Mouse (Mus musculus) intestine, postnatal 0 days (tissue): ENCODE data around the gene Trmt1. TPM values are rescaled to one million over a fixed set of nuclear protein-coding genes. Genes with fewer than 3 reads are reported as not detected.
A peak's percentile ranks its signal among the peaks of the same experiment; 100 is the strongest.

Experiments
- ATAC-seq: fragments of 200-750 bp; cut with Nextera tagmentation; 2 replicates; pipeline ENCODE4 v1.8.0; 2017; ENCODE audit warnings: mild to moderate bottlenecking, moderate TSS enrichment, moderate library complexity
- H3K27ac ChIP-seq: fragments of 300-500 bp; sonication (generic); 2 replicates; pipeline ENCODE4 v1.5.1; 2014; ENCODE audit warnings: mild to moderate bottlenecking, low read depth, low read length, moderate library complexity
- H3K27me3 ChIP-seq: fragments of 300-500 bp; sonication (generic); replicated peaks from 2 replicates; pipeline ENCODE4 v1.6.1; 2014; ENCODE audit warnings: low read length, mixed read lengths; ENCODE audit not compliant: control insufficient read depth, insufficient read depth
- H3K36me3 ChIP-seq: fragments of 300-500 bp; sonication (generic); 2 replicates; pipeline ENCODE4 v1.6.1; 2014; ENCODE audit warnings: mild to moderate bottlenecking, moderate library complexity; ENCODE audit not compliant: control insufficient read depth, insufficient read depth
- H3K4me1 ChIP-seq: fragments of 300-500 bp; sonication (generic); replicated peaks from 2 replicates; pipeline ENCODE4 v1.6.1; 2014; ENCODE audit warnings: antibody characterized with exemption, low read length, mixed read lengths; ENCODE audit not compliant: control insufficient read depth, insufficient read depth
- H3K4me2 ChIP-seq: fragments of 300-500 bp; sonication (generic); replicated peaks from 2 replicates; pipeline ENCODE4 v1.6.1; 2014; ENCODE audit warnings: low read depth, mild to moderate bottlenecking, moderate library complexity
- H3K4me3 ChIP-seq: fragments of 300-500 bp; sonication (generic); 2 replicates; pipeline ENCODE4 v1.5.1; 2014; ENCODE audit warnings: low read depth, low read length
- H3K9ac ChIP-seq: fragments of 300-500 bp; sonication (generic); 2 replicates; pipeline ENCODE4 v1.6.1; 2014; ENCODE audit warnings: mild to moderate bottlenecking, low read depth, low read length
- H3K9me3 ChIP-seq: fragments of 300-500 bp; sonication (generic); 2 replicates; pipeline ENCODE4 v1.6.1; 2016; ENCODE audit warnings: mixed run types; ENCODE audit not compliant: control insufficient read depth
- CTCF ChIP-seq: sonication (generic); IDR thresholded peaks from 2 replicates; pipeline ENCODE4 v1.5.1; 2016; ENCODE audit warnings: low read depth, mild to moderate bottlenecking, control low read depth, antibody characterized with exemption, moderate library complexity
- WGBS: fragments of 180-500 bp; shearing (Covaris S2); extraction: QIAGEN DNeasy Blood & Tissue Kit; methylation state at CpG from one replicate; pipeline ENCODE4 v1.1.7; 2014; 5-methylcytosine and 5-hydroxymethylcytosine counted together
- polyA plus RNA-seq: library from polyadenylated mRNA; unstranded; fragments of >200 nt; fragmentation: Nextera tagmentation; extraction: Ambion mirVana; gene quantifications from 2 replicates; pipeline ENCODE4 v1.2.1, GENCODE M21; 2015

Trmt1 gene
- polyA plus RNA-seq, 1 experiment from 2014 or later: 22.3 TPM

GRCm38 (mm10) chr8:84687003-84687704 is 1.0 kb downstream of the Trmt1 start:
- peak; percentile 30 for TF ChIP-seq CTCF
- Histone ChIP-seq H3K4me3 (peak overlapping the region; percentile 100), H3K9ac (peak overlapping the region; percentile 93), H3K27ac (peak overlapping the region; percentile 83), H3K36me3 (peaks cover 7% of the 10 kb centered on the region), H3K27me3 (no peaks in the 10 kb centered on the region), H3K9me3 (no peaks in the 10 kb centered on the region), H3K4me1 (peaks cover 16% of the 10 kb centered on the region), H3K4me2 (peak overlapping the region; percentile 89)
- WGBS: under 1% methylated on average over 57 of the region's 62 CpGs
- peak; percentile 40 for ATAC-seq

- Histone ChIP-seq H3K4me3 (peak within 1 kb of the TSS; percentile 100), H3K9me3 (no peaks in the 10 kb centered on the region), H3K9ac (peak within 1 kb of the TSS; percentile 93), H3K27me3 (no peaks in the 10 kb centered on the region), H3K36me3 (peaks cover 8% of the 10 kb centered on the region), H3K4me1 (peaks cover 16% of the 10 kb centered on the region), H3K4me2 (peak within 1 kb of the TSS; percentile 89), H3K27ac (peak within 1 kb of the TSS; percentile 83)
- ATAC-seq: peak; percentile 73
- under 1% methylated on average over 30 of the region's 37 CpGs for WGBS
- peak; percentile 37 for TF ChIP-seq CTCF
Observed at GRCm38 (mm10) chr8:84687705-84688100, 1.6 kb downstream of the Trmt1 start, which contains the start of gene Nacc1. TSS of gene Nacc1 (minus strand) at chr8:84687862.

GRCm38 (mm10) chr8:84689091-84689915 is 3.2 kb downstream of the Trmt1 start:
- under 1% methylated on average over 46 of the region's 47 CpGs for WGBS
- Histone ChIP-seq H3K27ac (peak overlapping the region; percentile 61), H3K27me3 (no peaks in the 10 kb centered on the region), H3K36me3 (peaks cover 15% of the 10 kb centered on the region; the same call in 1 of the 2 replicates), H3K4me2 (peak overlapping the region; percentile 89), H3K9ac (peak overlapping the region; percentile 79), H3K4me1 (peaks cover 16% of the 10 kb centered on the region), H3K4me3 (peak overlapping the region; percentile 79), H3K9me3 (no peaks in the 10 kb centered on the region)
- peak; percentile 83 for ATAC-seq
- peak; percentile 42 for TF ChIP-seq CTCF

GRCm38 (mm10) chr8:84693332-84693731 is 7.2 kb downstream of the Trmt1 start:
- TF ChIP-seq CTCF: no peak
- 60% methylated on average over 4 of the region's 4 CpGs for WGBS
- ATAC-seq: no peak

GRCm38 (mm10) chr8:84695140-84695539 is 9.0 kb downstream of the Trmt1 start:
- Histone ChIP-seq H3K4me3 (no peak overlapping the region), H3K4me1 (0 out of 2 replicates have a peak, but pooled peaks cover under 1% of the 10 kb centered on the region), H3K9me3 (no peaks in the 10 kb centered on the region), H3K9ac (no peak overlapping the region), H3K27me3 (no peaks in the 10 kb centered on the region), H3K4me2 (no peak overlapping the region), H3K27ac (no peak overlapping the region), H3K36me3 (peaks cover 51% of the 10 kb centered on the region)
- 89% methylated on average over 6 of the region's 6 CpGs for WGBS
- no peak for ATAC-seq
- TF ChIP-seq CTCF: no peak

More at GRCm38 (mm10) chr8:84693332-84693731, 7.2 kb downstream of the Trmt1 start:
- peaks cover 49% of the 10 kb centered on the region for H3K36me3 ChIP-seq
- no peak overlapping the region for H3K4me2 ChIP-seq
- no peak overlapping the region for H3K4me3 ChIP-seq
- H3K9me3 ChIP-seq: no peaks in the 10 kb centered on the region
- no peak overlapping the region for H3K27ac ChIP-seq
- no peak overlapping the region for H3K9ac ChIP-seq
- 0 out of 2 replicates have a peak, but pooled peaks cover 5% of the 10 kb centered on the region for H3K4me1 ChIP-seq
- H3K27me3 ChIP-seq: no peaks in the 10 kb centered on the region
